Mouse (Mus musculus) spleen, adult 2 months (tissue): ENCODE data around the gene Slc13a3. TPM values are rescaled to one million over a fixed set of nuclear protein-coding genes. Genes with fewer than 3 reads are reported as not detected.

Source experiments
- DNase-seq, 2 experiments: peaks; one replicate each; pipeline versions ENCODE4 v3.0.0 to v3.0.0-alpha.2; 2012 to 2021; ENCODE audit warnings: low spot score in 2 of 2, low read depth in 1 of 2
- H3K27ac ChIP-seq: fragments of 200-500 bp; 2 replicates; pipeline ENCODE4 v1.5.1; 2012; ENCODE audit warnings: low read length, inconsistent platforms; ENCODE audit not compliant: insufficient read depth
- H3K27me3 ChIP-seq: fragments of 200-500 bp; 2 replicates; pipeline ENCODE4 v1.6.1; 2012; ENCODE audit warnings: mild to moderate bottlenecking, moderate library complexity, low read length, inconsistent platforms; ENCODE audit not compliant: control insufficient read depth, insufficient read depth
- H3K36me3 ChIP-seq: fragments of 200-500 bp; 2 replicates; pipeline ENCODE4 v1.6.1; 2012; ENCODE audit warnings: mild to moderate bottlenecking, low read length, inconsistent platforms; ENCODE audit not compliant: control insufficient read depth, insufficient read depth
- H3K4me1 ChIP-seq: fragments of 200-500 bp; 2 replicates; pipeline ENCODE4 v1.6.1; 2011; ENCODE audit warnings: inconsistent platforms; ENCODE audit not compliant: control insufficient read depth, insufficient read depth, insufficient read length
- H3K4me3 ChIP-seq: fragments of 200-500 bp; 2 replicates; pipeline ENCODE4 v1.5.1; 2011; ENCODE audit warnings: mild to moderate bottlenecking, inconsistent platforms; ENCODE audit not compliant: insufficient read depth, insufficient read length; ENCODE audit errors: extremely low read depth
- CTCF ChIP-seq: fragments of 200-500 bp; IDR thresholded peaks from 2 replicates; pipeline ENCODE4 v1.5.1; 2011; ENCODE audit warnings: mild to moderate bottlenecking, inconsistent platforms; ENCODE audit not compliant: insufficient read depth, insufficient read length, insufficient replicate concordance; ENCODE audit errors: extremely low read depth
- POLR2A ChIP-seq: fragments of 200-500 bp; IDR thresholded peaks from 2 replicates; pipeline ENCODE4 v1.6.1; 2011; ENCODE audit warnings: low read depth, low read length, inconsistent platforms
- WGBS: fragments of 180-500 bp; shearing (Covaris S2); methylation state at CpG from one replicate; pipeline ENCODE4 v1.1.7; 2018; 5-methylcytosine and 5-hydroxymethylcytosine counted together
- polyA plus RNA-seq: library from polyadenylated mRNA; depleted of rRNA; stranded (reverse); fragments of >200 nt; gene quantifications from 2 replicates; pipeline ENCODE4 v1.2.3, GENCODE M21; 2012

Gene Slc13a3
- polyA plus RNA-seq, 1 experiment = 0.94 TPM

DNA sequence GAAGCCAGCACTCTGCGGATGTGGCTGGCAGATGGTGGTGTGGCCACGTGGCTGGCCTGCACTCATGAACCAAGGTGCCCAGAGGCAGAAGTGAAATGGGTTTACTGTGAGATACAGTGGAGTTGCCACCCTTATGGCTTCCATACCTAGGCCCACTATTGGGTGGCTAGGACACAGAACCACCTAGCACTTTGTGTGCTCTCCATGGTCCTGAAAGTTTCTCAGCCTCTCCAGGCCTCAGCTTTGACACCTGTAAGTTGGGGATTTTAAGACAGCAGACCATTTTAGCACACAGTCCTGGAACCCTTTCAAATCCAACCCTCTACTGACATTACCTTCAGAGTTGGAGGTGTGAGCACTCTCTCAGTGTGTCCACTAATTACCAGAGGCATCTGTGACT lies 16.3 kb downstream of the Slc13a3 start:
- WGBS = 49% methylated on average over 2 of the region's 2 CpGs
- TF ChIP-seq CTCF (no peak), POLR2A (no peak)
- peaks cover 5% of the 10 kb centered on the region; the same call in 1 of the 2 replicates for H3K4me1 ChIP-seq
- no peaks in the 10 kb centered on the region for H3K27me3 ChIP-seq
- no peak overlapping the region for H3K27ac ChIP-seq
- no peaks in the 10 kb centered on the region for H3K36me3 ChIP-seq
- no peak for DNase-seq
- no peak overlapping the region for H3K4me3 ChIP-seq

- Histone ChIP-seq H3K27ac (peak overlapping the region; percentile 73), H3K4me3 (no peak overlapping the region), H3K27me3 (no peaks in the 10 kb centered on the region), H3K4me1 (peaks cover 5% of the 10 kb centered on the region; the same call in 1 of the 2 replicates), H3K36me3 (no peaks in the 10 kb centered on the region)
- no peak for TF ChIP-seq POLR2A
- TF ChIP-seq CTCF = no peak
- 41% methylated on average over 12 of the region's 12 CpGs for WGBS
- DNase-seq = peak in 1 of 2 experiments; percentile 31
These were observed 20.0 kb downstream of the Slc13a3 start for GRCm38 (mm10) chr2:165452730-165453693.

DNA sequence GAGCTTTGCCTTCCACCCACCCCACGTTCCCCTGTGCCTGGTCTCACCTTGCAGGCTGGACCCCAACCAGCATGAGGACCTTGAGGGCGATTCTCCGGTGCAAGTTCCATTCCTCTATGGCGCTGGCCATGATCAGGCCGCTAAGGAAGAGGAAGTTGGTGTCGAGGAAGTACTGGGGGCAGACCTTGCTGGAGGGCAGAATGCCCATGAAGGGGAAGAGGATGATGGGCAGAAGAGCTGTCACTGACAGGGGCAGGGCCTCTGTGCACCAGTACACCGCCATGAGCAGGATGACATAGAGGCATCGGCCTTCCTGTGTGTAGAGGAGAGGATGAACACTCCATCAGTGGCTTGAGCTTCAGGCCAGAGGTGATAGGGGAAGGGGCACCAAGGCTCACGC lies 24.6 kb downstream of the Slc13a3 start:
- WGBS = 59% methylated on average over 9 of the region's 9 CpGs
- no peak for DNase-seq
- Histone ChIP-seq H3K4me3 (no peak overlapping the region), H3K27ac (no peak overlapping the region), H3K4me1 (0 out of 2 replicates have a peak, but pooled peaks cover 2% of the 10 kb centered on the region), H3K36me3 (no peaks in the 10 kb centered on the region), H3K27me3 (no peaks in the 10 kb centered on the region)
- TF ChIP-seq POLR2A (no peak), CTCF (no peak)

DNA sequence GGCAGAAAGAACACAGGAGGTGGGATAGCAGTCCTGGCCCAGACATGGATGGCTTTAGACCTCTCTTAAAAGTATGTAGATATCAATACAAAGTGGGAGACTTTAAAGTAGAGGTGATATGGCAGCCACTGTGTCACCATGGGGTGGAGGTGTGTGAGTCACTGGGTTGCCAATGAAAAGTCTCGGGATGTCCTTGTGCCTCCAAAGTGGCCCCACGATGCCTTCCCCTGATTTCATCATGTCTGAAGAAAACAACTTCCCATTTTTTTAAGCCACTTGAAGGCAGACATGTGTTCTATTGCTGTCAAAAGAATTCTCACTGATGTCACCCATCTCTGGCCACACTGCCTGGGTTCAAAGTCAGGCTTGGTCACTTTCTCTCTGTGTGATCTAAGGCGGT lies 28.2 kb downstream of the Slc13a3 start:
- no peaks in the 10 kb centered on the region for H3K4me1 ChIP-seq
- no peaks in the 10 kb centered on the region for H3K27me3 ChIP-seq
- DNase-seq = no peak
- H3K36me3 ChIP-seq = no peaks in the 10 kb centered on the region
- no peak overlapping the region for H3K4me3 ChIP-seq
- H3K27ac ChIP-seq = no peak overlapping the region
- 53% methylated on average over 3 of the region's 3 CpGs for WGBS
- TF ChIP-seq POLR2A = no peak
- no peak for TF ChIP-seq CTCF

- no peak overlapping the region for H3K4me3 ChIP-seq
- 80% methylated on average over 10 of the region's 10 CpGs for WGBS
- DNase-seq = no peak
- H3K27me3 ChIP-seq = no peaks in the 10 kb centered on the region
- no peaks in the 10 kb centered on the region for H3K4me1 ChIP-seq
- H3K36me3 ChIP-seq = no peaks in the 10 kb centered on the region
- H3K27ac ChIP-seq = no peak overlapping the region
- TF ChIP-seq POLR2A (no peak), CTCF (no peak)
These were observed 30.0 kb downstream of the Slc13a3 start for GRCm38 (mm10) chr2:165442981-165443380.

DNA sequence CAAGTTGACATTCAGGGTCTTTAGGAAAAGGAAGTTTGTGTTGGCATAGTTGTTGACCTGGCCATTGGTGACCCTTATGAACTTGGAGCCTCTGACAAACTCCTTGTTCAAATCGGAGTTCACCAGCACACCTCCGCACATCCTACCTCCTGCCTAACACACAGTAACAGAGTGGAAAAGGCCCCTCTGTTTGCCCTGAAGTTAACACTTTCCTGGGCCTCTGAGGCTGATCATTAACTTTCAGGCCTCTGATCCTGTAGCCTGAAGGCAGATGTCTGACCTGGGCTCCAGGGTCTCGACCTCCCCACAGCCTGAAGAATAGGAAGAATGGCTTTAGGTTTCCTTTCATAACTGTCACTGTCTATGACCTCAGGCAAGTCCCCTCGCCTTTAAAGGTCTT lies 31.4 kb downstream of the Slc13a3 start:
- Histone ChIP-seq H3K27ac (no peak overlapping the region), H3K27me3 (no peaks in the 10 kb centered on the region), H3K4me3 (no peak overlapping the region), H3K4me1 (no peaks in the 10 kb centered on the region), H3K36me3 (no peaks in the 10 kb centered on the region)
- WGBS = 73% methylated on average over 4 of the region's 4 CpGs
- TF ChIP-seq POLR2A (no peak), CTCF (no peak)
- DNase-seq = no peak

- no peaks in the 10 kb centered on the region for H3K4me1 ChIP-seq
- no peak overlapping the region for H3K27ac ChIP-seq
- H3K36me3 ChIP-seq = no peaks in the 10 kb centered on the region
- WGBS = 88% methylated on average over 10 of the region's 10 CpGs
- TF ChIP-seq POLR2A = no peak
- no peak for TF ChIP-seq CTCF
- no peaks in the 10 kb centered on the region for H3K27me3 ChIP-seq
- no peak overlapping the region for H3K4me3 ChIP-seq
- no peak for DNase-seq
These were observed 33.4 kb downstream of the Slc13a3 start for GRCm38 (mm10) chr2:165439613-165440012.
